Mouse (Mus musculus) B cell, adult 2 months (primary cell): ENCODE data around the gene Lce1f.

Source experiments
- DNase-seq, 2 experiments: peaks; one replicate each; pipeline ENCODE4 v3.0.0; 2022

Lce1f gene

DNA sequence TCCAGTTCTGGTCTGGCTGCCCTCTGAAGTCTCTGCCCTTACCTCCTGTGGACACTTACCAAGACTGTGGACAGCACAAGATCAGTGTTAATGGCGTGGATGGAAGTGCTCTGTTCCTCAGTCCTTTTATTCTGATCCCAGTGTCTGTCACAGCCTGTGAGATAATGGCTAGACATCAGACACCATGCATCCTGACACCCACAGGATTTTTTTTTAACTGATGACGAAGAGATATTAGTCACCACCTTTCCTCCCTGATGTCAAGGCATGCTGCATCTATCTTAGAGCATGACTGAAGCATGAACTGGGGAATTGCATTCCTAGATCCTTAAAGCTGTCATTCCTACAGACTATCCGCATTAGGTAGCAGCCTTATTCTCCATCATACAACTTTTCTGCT, at the start of gene Lce1f:
Gene Lce1f, minus strand, starts transcription at position 101 of the 400 bp plus-strand sequence.
- DNase-seq: no peak

DNA sequence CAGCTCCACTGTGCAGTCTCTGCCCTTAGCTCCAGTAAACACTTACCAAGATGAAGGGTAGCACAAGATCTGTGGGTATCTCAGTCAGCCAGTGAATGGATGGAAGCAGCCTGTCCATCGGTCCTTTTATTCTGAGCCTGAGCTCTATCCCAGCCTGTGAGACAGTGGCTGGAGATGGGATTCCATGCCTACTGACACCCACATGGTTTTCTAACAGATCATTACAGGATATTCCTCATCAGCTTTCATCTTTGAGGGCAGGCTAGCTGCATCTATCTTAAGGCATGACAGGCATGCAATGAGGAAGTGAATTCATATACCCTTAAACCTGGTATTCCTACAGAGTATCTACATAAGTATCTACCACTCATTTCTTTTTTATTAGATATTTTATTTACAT, 44.8 kb upstream of the Lce1f start, which contains the start of gene Lce1h:
Gene Lce1h, minus strand, starts transcription at position 101 of the 400 bp plus-strand sequence.
- DNase-seq: no peak

GRCm38 (mm10) chr3:92753197-92753596, 33.0 kb upstream of the Lce1f start:
- no peak for DNase-seq

- no peak for DNase-seq
Observed at GRCm38 (mm10) chr3:92752238-92752637, 32.1 kb upstream of the Lce1f start, which contains the start of gene Lce1g. Lce1g (minus strand) TSS chr3:92752338.

GRCm38 (mm10) chr3:92738996-92739395, 18.8 kb upstream of the Lce1f start, which contains the start of gene Gm38119:
Gm38119 (minus strand) TSS chr3:92739096.
- no peak for DNase-seq

DNA sequence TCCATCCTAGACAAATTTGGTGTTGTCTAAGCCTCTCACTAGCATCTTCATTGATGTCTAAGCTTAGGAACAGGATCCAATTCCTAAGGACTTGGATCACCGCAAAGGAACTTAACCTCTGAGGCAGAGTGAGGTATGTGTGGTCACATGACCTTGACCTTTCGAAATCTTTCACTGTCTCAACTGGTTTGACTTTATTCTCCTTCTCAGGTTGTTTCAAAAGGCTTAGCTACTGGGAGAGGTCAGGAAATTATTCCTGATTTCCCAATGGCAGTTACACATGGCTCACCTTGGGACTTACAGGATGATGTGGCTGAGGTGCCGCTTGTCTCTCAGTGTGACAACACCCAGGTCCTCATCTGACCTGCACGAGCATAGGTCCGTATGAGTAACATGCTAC, 2.5 kb upstream of the Lce1f start:
- no peak for DNase-seq

DNA sequence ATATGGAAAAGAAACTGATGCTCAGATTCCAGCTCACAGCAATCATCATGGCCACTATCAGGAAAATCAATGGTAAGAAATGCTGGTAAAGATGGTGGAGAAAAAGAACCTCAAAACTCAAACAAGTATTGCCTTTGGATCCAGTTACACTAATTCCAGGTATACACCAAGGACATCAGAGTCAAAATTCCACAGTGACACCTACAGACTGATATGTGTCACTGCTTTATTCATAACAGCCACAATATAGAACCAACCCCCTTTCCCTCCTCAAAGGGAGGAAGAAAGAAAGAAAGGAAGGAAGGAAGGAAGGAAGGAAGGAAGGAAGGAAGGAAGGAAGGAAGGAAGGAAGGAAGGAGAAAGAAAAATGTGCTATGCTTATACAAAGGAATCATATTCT, 5.0 kb downstream of the Lce1f start:
- no peak for DNase-seq

DNA sequence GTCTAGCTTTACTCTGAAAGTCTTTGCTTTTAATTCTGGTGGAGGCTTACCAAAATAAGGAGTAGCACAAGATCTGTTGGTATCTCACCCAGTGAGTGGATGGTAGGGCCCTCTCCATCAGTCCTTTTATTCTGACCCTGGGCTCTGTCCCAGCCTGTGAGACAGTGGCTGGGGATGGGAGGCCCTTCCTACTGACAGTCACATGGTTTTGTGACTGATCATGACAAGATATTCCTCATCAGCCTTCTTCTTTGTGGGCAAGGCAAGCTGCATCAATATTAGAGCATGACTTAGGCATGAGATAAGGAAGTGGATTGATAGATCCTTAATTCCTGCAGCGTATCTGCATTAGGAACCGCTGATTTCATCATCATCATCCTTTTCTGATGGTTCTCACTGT, 11.2 kb downstream of the Lce1f start, which contains the start of gene Lce1e:
Gene Lce1e, minus strand, starts transcription at position 101 of the 400 bp plus-strand sequence.
- no peak for DNase-seq

- DNase-seq: no peak
Observed at GRCm38 (mm10) chr3:92694613-92695012, 25.5 kb downstream of the Lce1f start.

GRCm38 (mm10) chr3:92691688-92692087, 28.5 kb downstream of the Lce1f start:
- DNase-seq: no peak

GRCm38 (mm10) chr3:92689154-92689553, 31.0 kb downstream of the Lce1f start:
- DNase-seq: peak; percentile 44 to 45

- DNase-seq: no peak
Observed at GRCm38 (mm10) chr3:92687110-92687509, 33.0 kb downstream of the Lce1f start, which contains the start of gene Lce1d. Lce1d (minus strand) TSS chr3:92687210.

- DNase-seq: no peak
Observed at GRCm38 (mm10) chr3:92678947-92679346, 41.2 kb downstream of the Lce1f start, which contains the start of gene Lce1c. Lce1c (plus strand) TSS chr3:92679247.

- DNase-seq: no peak
Observed at GRCm38 (mm10) chr3:92670215-92670614, 49.9 kb downstream of the Lce1f start, which contains the start of gene Lce1a2. Lce1a2 (minus strand) TSS chr3:92670315.
